Mouse (Mus musculus) olfactory bulb, adult 2 months (tissue): ENCODE results near the gene Stom. TPM values are rescaled to one million over a fixed set of nuclear protein-coding genes. Genes with fewer than 3 reads are reported as not detected.

ENCODE experiments used
- H3K27ac ChIP-seq: fragments of 200-500 bp; 2 replicates; pipeline ENCODE4 v1.5.1; 2012; ENCODE audit warnings: low read depth, low read length; ENCODE audit not compliant: insufficient read depth
- H3K4me1 ChIP-seq: fragments of 200-500 bp; 2 replicates; pipeline ENCODE4 v1.6.1; 2012; ENCODE audit warnings: low read length; ENCODE audit not compliant: control insufficient read depth, insufficient read depth
- H3K4me3 ChIP-seq: fragments of 200-500 bp; 2 replicates; pipeline ENCODE4 v1.5.1; 2012; ENCODE audit warnings: mild to moderate bottlenecking, low read depth, low read length, moderate library complexity; ENCODE audit not compliant: insufficient read depth
- CTCF ChIP-seq: fragments of 200-500 bp; IDR thresholded peaks from 2 replicates; pipeline ENCODE4 v1.5.1; 2012; ENCODE audit warnings: low read depth, mild to moderate bottlenecking, low read length, moderate library complexity; ENCODE audit not compliant: insufficient read depth
- POLR2A ChIP-seq: fragments of 200-500 bp; IDR thresholded peaks from 2 replicates; pipeline ENCODE4 v1.6.1; 2012; ENCODE audit warnings: mild to moderate bottlenecking, low read depth, low read length, moderate library complexity; ENCODE audit not compliant: insufficient read depth
- WGBS: fragments of 180-500 bp; shearing (Covaris S2); methylation state at CpG from one replicate; pipeline ENCODE4 v1.1.7; 2018; 5-methylcytosine and 5-hydroxymethylcytosine counted together
- polyA plus RNA-seq: library from polyadenylated mRNA; stranded (reverse); fragments of >200 nt; gene quantifications from 2 replicates; pipeline ENCODE4 v1.2.4, GENCODE M21; 2012; ENCODE audit warnings: low replicate concordance; ENCODE audit not compliant: missing spikeins, insufficient read depth, insufficient read length

Stom gene
- not detected in 2 replicates for polyA plus RNA-seq

- Histone ChIP-seq H3K4me3 (peak within 1 kb of the TSS; percentile 51), H3K27ac (0 out of 2 replicates have a peak within 1 kb of the TSS, but pooled peaks have one; percentile 23), H3K4me1 (peaks cover 10% of the 10 kb centered on the region)
- TF ChIP-seq POLR2A (peak; percentile 22; the same call in 1 of the 2 replicates), CTCF (no peak)
- under 1% methylated on average over 45 of the region's 45 CpGs for WGBS
These were observed at the start of gene Stom for GRCm38 (mm10) chr2:35336388-35337280. Stom (minus strand) TSS chr2:35336976.

- Histone ChIP-seq H3K27ac (no peak overlapping the region), H3K4me1 (no peaks in the 10 kb centered on the region), H3K4me3 (no peak overlapping the region)
- WGBS: 72% methylated on average over 9 of the region's 9 CpGs
- TF ChIP-seq CTCF (no peak), POLR2A (no peak)
These were observed 48.7 kb upstream of the Stom start for GRCm38 (mm10) chr2:35385441-35385871.

GRCm38 (mm10) chr2:35379306-35379705 is 42.5 kb upstream of the Stom start:
- no peak for TF ChIP-seq POLR2A
- TF ChIP-seq CTCF: no peak
- H3K4me3 ChIP-seq: no peak overlapping the region
- WGBS: 79% methylated on average over 9 of the region's 9 CpGs
- no peak overlapping the region for H3K27ac ChIP-seq
- H3K4me1 ChIP-seq: no peaks in the 10 kb centered on the region

- H3K4me3 ChIP-seq: no peak overlapping the region
- 79% methylated on average over 6 of the region's 6 CpGs for WGBS
- TF ChIP-seq POLR2A (no peak), CTCF (no peak)
- no peak overlapping the region for H3K27ac ChIP-seq
- H3K4me1 ChIP-seq: no peaks in the 10 kb centered on the region
These were observed 40.8 kb upstream of the Stom start for GRCm38 (mm10) chr2:35377600-35377999.

- 25% methylated on average over 3 of the region's 3 CpGs for WGBS
- Histone ChIP-seq H3K4me1 (no peaks in the 10 kb centered on the region), H3K27ac (no peak overlapping the region), H3K4me3 (no peak overlapping the region)
- TF ChIP-seq CTCF: no peak
- no peak for TF ChIP-seq POLR2A
These were observed 36.2 kb upstream of the Stom start for GRCm38 (mm10) chr2:35373003-35373402.

- H3K4me3 ChIP-seq: no peak overlapping the region
- H3K4me1 ChIP-seq: no peaks in the 10 kb centered on the region
- no peak overlapping the region for H3K27ac ChIP-seq
- no peak for TF ChIP-seq POLR2A
- no peak for TF ChIP-seq CTCF
These were observed 33.9 kb upstream of the Stom start for GRCm38 (mm10) chr2:35370686-35371085.

GRCm38 (mm10) chr2:35367629-35368028 is 30.9 kb upstream of the Stom start, which contains the start of gene 4930568D16Rik:
4930568D16Rik (minus strand) TSS chr2:35367729.
- no peaks in the 10 kb centered on the region for H3K4me1 ChIP-seq
- no peak for TF ChIP-seq POLR2A
- TF ChIP-seq CTCF: no peak
- no peak within 1 kb of the TSS for H3K4me3 ChIP-seq
- 72% methylated on average over 2 of the region's 2 CpGs for WGBS
- no peak within 1 kb of the TSS for H3K27ac ChIP-seq

- WGBS: 47% methylated on average over 5 of the region's 5 CpGs
- Histone ChIP-seq H3K27ac (no peak overlapping the region), H3K4me1 (peaks cover 2% of the 10 kb centered on the region; the same call in 1 of the 2 replicates), H3K4me3 (no peak overlapping the region)
- TF ChIP-seq POLR2A (no peak), CTCF (no peak)
These were observed 12.4 kb upstream of the Stom start for GRCm38 (mm10) chr2:35349184-35349583.

GRCm38 (mm10) chr2:35345984-35346383 is 9.2 kb upstream of the Stom start:
- Histone ChIP-seq H3K4me1 (peaks cover 5% of the 10 kb centered on the region; the same call in 1 of the 2 replicates), H3K27ac (no peak overlapping the region), H3K4me3 (no peak overlapping the region)
- 85% methylated on average over 2 of the region's 2 CpGs for WGBS
- TF ChIP-seq CTCF: no peak
- no peak for TF ChIP-seq POLR2A
